Mouse (Mus musculus) forebrain, embryonic 13.5 days (tissue): ENCODE measurements around the gene Hoxb6. TPM values are rescaled to one million over a fixed set of nuclear protein-coding genes. Genes with fewer than 3 reads are reported as not detected.

Source experiments
- ATAC-seq: fragments of 200-750 bp; cut with Nextera tagmentation; 2 replicates; pipeline ENCODE4 v1.8.0; 2017
- H3K27ac ChIP-seq: fragments of 300-500 bp; sonication (generic); 2 replicates; pipeline ENCODE4 v1.5.1; 2015; ENCODE audit warnings: inconsistent platforms, mild to moderate bottlenecking, moderate library complexity
- H3K27me3 ChIP-seq: fragments of 300-500 bp; sonication (generic); 2 replicates; pipeline ENCODE4 v1.6.1; 2015; ENCODE audit warnings: mild to moderate bottlenecking, inconsistent platforms
- H3K36me3 ChIP-seq: fragments of 300-500 bp; sonication (generic); 2 replicates; pipeline ENCODE4 v1.6.1; 2015; ENCODE audit warnings: mild to moderate bottlenecking, inconsistent platforms; ENCODE audit not compliant: poor library complexity, severe bottlenecking
- H3K4me1 ChIP-seq: fragments of 300-500 bp; sonication (generic); 2 replicates; pipeline ENCODE4 v1.6.1; 2015; ENCODE audit warnings: inconsistent platforms
- H3K4me2 ChIP-seq: fragments of 300-500 bp; sonication (generic); 2 replicates; pipeline ENCODE4 v1.6.1; 2015; ENCODE audit warnings: inconsistent platforms, mild to moderate bottlenecking, moderate library complexity
- H3K4me3 ChIP-seq: fragments of 300-500 bp; sonication (generic); 2 replicates; pipeline ENCODE4 v1.5.1; 2015; ENCODE audit warnings: mild to moderate bottlenecking, inconsistent platforms
- H3K9ac ChIP-seq: fragments of 300-500 bp; sonication (generic); 2 replicates; pipeline ENCODE4 v1.6.1; 2015; ENCODE audit warnings: mild to moderate bottlenecking, inconsistent platforms
- H3K9me3 ChIP-seq: fragments of 300-500 bp; sonication (generic); replicated peaks from 2 replicates; pipeline ENCODE4 v1.6.1; 2016; ENCODE audit warnings: inconsistent platforms
- WGBS: fragments of 180-500 bp; shearing (Covaris S2); methylation state at CpG from one replicate; pipeline ENCODE4 v1.1.7; 2015; 5-methylcytosine and 5-hydroxymethylcytosine counted together
- polyA plus RNA-seq: library from polyadenylated mRNA; unstranded; fragments of >200 nt; fragmentation: Nextera tagmentation; extraction: Ambion mirVana; gene quantifications from 2 replicates; pipeline ENCODE4 v1.2.1, GENCODE M21; 2015

Hoxb6 gene
- polyA plus RNA-seq, 1 experiment from 2014 or later = not detected

DNA sequence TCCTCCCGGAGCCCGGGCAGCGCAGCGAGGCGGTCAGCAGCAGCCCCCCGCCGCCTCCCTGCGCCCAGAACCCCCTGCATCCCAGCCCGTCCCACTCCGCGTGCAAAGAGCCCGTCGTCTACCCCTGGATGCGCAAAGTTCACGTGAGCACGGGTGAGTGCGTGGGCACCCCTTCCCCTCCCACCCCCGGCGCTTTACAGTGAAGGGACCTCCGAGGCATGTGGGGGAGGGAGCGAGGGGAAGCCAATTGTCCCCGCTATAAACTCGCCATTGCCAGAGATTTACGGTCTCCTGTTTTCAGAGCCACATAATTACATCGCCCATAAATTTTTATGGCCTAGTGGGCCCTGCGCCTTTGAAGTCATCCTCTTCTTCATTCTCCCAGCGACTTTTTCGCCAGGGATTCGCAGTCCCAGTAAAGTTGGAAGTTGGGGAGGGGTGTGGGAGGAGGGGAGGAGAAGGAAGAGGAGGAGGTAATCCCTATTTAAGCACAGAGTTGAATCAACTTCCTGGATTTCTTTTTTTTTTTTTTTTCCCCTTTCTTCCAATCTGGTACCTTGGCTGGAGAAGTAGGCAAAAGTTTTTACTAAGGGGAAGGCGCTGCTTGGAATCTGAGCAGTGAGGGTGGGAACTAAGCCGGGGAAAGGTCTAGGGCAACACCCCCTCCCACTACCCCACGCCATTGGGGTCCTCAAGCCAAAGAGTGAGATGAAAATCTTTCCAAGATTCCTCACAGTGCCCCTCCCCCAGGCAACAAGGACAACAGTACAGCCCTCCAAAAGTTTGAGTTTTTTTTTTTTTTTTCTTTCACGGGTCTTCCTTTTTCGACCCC, 27.0 kb downstream of the Hoxb6 start:
- peaks cover 100% of the 10 kb centered on the region for H3K27me3 ChIP-seq
- peak overlapping the region; percentile 44 for H3K4me2 ChIP-seq
- under 1% methylated on average over 17 of the region's 34 CpGs for WGBS
- no peaks in the 10 kb centered on the region for H3K36me3 ChIP-seq
- peak overlapping the region; percentile 25 for H3K4me3 ChIP-seq
- no peak overlapping the region for H3K9ac ChIP-seq
- H3K4me1 ChIP-seq = no peaks in the 10 kb centered on the region
- no peak for ATAC-seq
- no peaks in the 10 kb centered on the region for H3K9me3 ChIP-seq
- no peak overlapping the region for H3K27ac ChIP-seq

DNA sequence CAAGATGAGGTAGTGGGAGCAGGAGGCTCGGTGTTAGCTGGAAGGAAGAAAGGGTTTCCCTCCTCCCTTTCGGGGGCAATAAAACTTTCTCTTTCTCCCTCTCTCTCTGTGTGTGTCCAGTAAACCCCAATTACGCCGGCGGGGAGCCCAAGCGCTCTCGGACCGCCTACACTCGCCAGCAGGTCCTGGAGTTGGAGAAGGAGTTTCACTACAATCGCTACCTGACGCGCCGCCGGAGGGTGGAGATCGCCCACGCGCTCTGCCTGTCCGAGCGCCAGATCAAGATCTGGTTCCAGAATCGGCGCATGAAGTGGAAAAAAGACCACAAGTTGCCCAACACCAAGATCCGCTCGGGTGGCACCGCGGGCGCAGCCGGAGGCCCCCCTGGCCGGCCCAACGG, 27.6 kb downstream of the Hoxb6 start:
- Histone ChIP-seq H3K4me2 (no peak overlapping the region), H3K9ac (no peak overlapping the region), H3K4me1 (no peaks in the 10 kb centered on the region), H3K9me3 (no peaks in the 10 kb centered on the region), H3K27me3 (peaks cover 100% of the 10 kb centered on the region), H3K36me3 (no peaks in the 10 kb centered on the region), H3K4me3 (no peak overlapping the region), H3K27ac (no peak overlapping the region)
- under 1% methylated on average over 29 of the region's 29 CpGs for WGBS
- ATAC-seq = no peak

DNA sequence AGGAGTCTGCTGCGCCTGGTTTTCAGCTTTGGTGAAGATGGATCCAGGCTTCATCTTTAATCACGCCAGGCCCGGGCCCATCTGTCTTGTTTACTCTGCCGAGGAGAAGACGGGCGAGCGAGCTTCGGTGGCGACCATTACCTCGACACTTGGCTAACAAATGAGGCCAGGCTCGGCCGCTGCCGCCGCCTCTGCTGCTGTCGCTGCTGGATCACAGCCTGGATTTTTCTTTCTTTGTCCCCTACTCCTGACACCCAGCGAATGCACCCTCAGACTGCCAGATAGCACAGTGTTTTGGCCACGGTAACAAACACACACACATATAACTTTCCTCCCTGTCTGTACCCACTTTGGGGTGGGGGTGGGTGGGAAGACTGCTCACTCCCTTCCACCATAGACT, 28.4 kb downstream of the Hoxb6 start:
- H3K36me3 ChIP-seq = no peaks in the 10 kb centered on the region
- H3K9me3 ChIP-seq = no peaks in the 10 kb centered on the region
- WGBS = under 1% methylated on average over 17 of the region's 17 CpGs
- ATAC-seq = no peak
- H3K27me3 ChIP-seq = peaks cover 100% of the 10 kb centered on the region
- no peaks in the 10 kb centered on the region for H3K4me1 ChIP-seq
- no peak overlapping the region for H3K4me2 ChIP-seq
- H3K4me3 ChIP-seq = no peak overlapping the region
- no peak overlapping the region for H3K9ac ChIP-seq
- no peak overlapping the region for H3K27ac ChIP-seq

DNA sequence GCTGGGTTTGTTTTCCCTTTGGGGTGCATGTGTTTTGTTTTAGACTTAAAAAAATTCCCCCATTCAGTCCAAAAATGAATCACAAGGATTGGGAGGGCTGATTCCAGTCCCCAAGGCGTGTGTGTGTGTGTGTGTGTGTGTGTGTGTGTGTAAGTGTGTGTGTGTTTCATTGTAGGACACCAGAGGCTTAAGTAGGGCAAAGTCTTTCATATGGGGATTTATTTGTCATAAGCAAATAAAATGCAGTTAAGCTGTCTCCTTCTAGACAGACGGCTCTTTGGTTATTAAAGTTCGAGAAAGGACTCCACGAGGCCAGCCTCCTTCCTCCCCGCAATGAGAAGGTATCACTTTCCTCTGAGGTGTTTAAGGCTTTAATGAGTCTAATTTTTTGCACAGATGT, 29.6 kb downstream of the Hoxb6 start:
- Histone ChIP-seq H3K27ac (no peak overlapping the region), H3K9me3 (no peaks in the 10 kb centered on the region), H3K4me2 (no peak overlapping the region), H3K36me3 (no peaks in the 10 kb centered on the region), H3K9ac (no peak overlapping the region), H3K27me3 (peaks cover 100% of the 10 kb centered on the region), H3K4me3 (no peak overlapping the region), H3K4me1 (no peaks in the 10 kb centered on the region)
- 5% methylated on average over 5 of the region's 5 CpGs for WGBS
- no peak for ATAC-seq

DNA sequence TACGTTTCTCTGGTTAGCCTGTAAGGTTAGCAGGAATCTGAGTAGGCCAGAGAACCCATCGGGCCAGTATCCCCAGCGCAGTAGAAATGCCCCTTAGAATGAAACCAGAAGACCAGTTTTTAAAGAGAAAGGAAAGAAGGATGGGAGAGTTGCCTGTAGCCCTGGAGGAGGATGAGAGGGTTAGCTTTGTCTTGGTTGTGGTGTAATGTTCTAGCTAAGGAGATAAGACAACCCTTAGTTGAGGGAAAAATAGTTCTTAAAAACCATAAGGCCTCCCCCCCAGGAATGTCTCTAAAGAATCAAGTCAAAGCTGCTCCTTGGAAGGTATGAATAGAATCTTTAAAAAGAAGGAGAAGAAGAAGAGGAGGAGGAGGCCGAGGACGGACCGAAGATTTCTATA, 30.5 kb downstream of the Hoxb6 start:
- no peak for ATAC-seq
- Histone ChIP-seq H3K4me1 (no peaks in the 10 kb centered on the region), H3K4me3 (no peak overlapping the region), H3K4me2 (no peak overlapping the region), H3K9ac (no peak overlapping the region), H3K9me3 (no peaks in the 10 kb centered on the region), H3K27me3 (peaks cover 100% of the 10 kb centered on the region), H3K36me3 (no peaks in the 10 kb centered on the region), H3K27ac (no peak overlapping the region)
- 5% methylated on average over 6 of the region's 6 CpGs for WGBS

DNA sequence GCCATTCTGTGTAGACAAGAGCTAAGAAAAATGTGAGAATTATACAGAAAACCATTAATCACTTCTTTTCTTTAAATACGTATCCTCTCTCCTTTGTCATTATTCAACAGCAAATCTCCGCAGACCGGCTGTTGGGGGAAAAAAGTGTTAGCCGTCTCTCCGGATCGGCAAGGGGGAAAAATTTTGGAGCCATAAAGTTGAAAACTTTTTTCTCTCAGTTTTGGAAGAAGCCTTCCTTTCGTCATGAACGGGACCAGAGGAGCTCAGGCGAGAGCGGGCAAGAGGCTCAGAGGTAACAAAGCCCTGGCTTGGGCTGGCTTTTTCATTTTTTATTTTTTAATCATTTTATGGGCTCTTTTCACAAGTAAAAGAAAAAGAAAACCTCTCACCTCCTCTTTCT, 30.9 kb downstream of the Hoxb6 start, which contains the start of gene Hoxb3:
TSS of gene Hoxb3 (plus strand) at position 173 of the 400 bp plus-strand sequence.
- no peaks in the 10 kb centered on the region for H3K4me1 ChIP-seq
- no peak within 1 kb of the TSS for H3K9ac ChIP-seq
- H3K4me3 ChIP-seq = no peak within 1 kb of the TSS
- H3K27ac ChIP-seq = no peak within 1 kb of the TSS
- WGBS = 0% methylated on average over 10 of the region's 10 CpGs
- no peak within 1 kb of the TSS for H3K4me2 ChIP-seq
- no peak for ATAC-seq
- H3K36me3 ChIP-seq = no peaks in the 10 kb centered on the region
- peaks cover 100% of the 10 kb centered on the region for H3K27me3 ChIP-seq
- no peaks in the 10 kb centered on the region for H3K9me3 ChIP-seq

DNA sequence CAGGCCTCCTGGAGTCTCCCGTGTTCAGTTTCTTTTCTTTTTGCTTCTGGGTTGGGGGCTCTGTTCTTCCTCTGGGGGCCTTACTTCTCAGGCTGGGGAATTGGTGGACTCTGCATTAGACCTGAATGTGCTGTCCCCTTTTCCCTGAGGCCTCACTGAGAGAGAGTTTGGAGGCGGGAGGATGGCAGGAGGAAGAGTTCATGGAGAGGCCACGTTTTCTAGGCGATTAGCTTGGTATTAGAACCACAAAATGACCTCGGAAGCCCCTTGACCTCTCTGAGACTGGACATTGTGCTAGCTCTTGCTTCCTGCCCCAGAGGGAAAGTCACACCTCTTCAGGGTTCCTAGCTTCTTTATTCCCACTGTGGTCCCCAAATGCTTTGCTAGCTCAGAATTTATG, 31.8 kb downstream of the Hoxb6 start:
- H3K4me1 ChIP-seq = no peaks in the 10 kb centered on the region
- H3K36me3 ChIP-seq = no peaks in the 10 kb centered on the region
- H3K27me3 ChIP-seq = peaks cover 100% of the 10 kb centered on the region
- no peak overlapping the region for H3K9ac ChIP-seq
- no peak overlapping the region for H3K4me3 ChIP-seq
- H3K4me2 ChIP-seq = no peak overlapping the region
- no peak overlapping the region for H3K27ac ChIP-seq
- no peaks in the 10 kb centered on the region for H3K9me3 ChIP-seq
- ATAC-seq = no peak
- 1% methylated on average over 5 of the region's 5 CpGs for WGBS

DNA sequence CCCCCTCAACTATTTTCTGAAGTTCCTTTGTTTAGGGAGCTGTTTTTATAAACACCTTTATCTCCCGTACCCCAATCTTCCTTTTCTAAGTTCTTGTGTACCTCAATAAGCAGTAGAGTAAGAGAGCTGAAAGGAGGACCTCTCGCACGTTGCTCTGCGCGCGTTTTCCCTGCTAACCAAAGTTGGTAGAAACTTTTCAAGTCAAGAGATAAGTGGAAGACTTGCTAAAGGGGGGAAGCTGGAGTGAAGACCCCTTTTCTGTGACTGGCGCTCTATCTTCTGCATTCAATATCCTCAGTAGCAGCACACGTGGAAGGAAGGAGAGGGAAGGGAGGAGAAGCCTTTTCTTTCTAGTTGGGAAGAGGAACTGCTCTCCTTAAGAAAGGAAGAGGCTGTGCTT, 32.7 kb downstream of the Hoxb6 start:
- H3K27ac ChIP-seq = no peak overlapping the region
- peaks cover 100% of the 10 kb centered on the region for H3K27me3 ChIP-seq
- no peaks in the 10 kb centered on the region for H3K4me1 ChIP-seq
- no peak overlapping the region for H3K4me2 ChIP-seq
- H3K9me3 ChIP-seq = no peaks in the 10 kb centered on the region
- H3K4me3 ChIP-seq = no peak overlapping the region
- ATAC-seq = no peak
- WGBS = 4% methylated on average over 8 of the region's 8 CpGs
- no peak overlapping the region for H3K9ac ChIP-seq
- H3K36me3 ChIP-seq = no peaks in the 10 kb centered on the region

DNA sequence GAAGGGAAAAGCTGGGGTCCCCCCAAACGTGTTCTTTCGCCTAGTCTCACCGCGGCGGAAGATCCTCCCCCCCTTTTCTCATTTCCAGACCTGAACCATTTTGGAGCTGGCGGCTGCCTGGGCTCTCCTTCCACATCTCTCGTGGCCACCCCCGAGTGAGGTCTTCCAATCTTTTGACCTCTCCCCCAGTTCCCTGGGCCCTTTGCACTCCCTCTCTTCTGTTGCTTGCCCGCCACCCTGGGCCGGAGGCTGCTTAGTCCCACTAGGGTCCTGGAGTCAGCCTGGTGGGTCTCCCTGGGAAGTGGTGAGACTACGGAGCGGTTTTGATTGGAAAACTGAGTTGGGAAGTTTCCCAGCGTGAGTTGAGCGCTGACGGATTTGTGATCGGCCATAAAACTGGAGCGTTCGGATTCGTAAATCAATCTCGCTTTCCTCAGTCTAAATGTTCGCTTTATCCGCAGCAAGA, 33.5 kb downstream of the Hoxb6 start:
- H3K4me2 ChIP-seq = no peak overlapping the region
- WGBS = 2% methylated on average over 22 of the region's 22 CpGs
- ATAC-seq = no peak
- H3K36me3 ChIP-seq = no peaks in the 10 kb centered on the region
- H3K9ac ChIP-seq = no peak overlapping the region
- H3K27me3 ChIP-seq = peaks cover 100% of the 10 kb centered on the region
- no peaks in the 10 kb centered on the region for H3K9me3 ChIP-seq
- no peak overlapping the region for H3K27ac ChIP-seq
- no peaks in the 10 kb centered on the region for H3K4me1 ChIP-seq
- H3K4me3 ChIP-seq = no peak overlapping the region

DNA sequence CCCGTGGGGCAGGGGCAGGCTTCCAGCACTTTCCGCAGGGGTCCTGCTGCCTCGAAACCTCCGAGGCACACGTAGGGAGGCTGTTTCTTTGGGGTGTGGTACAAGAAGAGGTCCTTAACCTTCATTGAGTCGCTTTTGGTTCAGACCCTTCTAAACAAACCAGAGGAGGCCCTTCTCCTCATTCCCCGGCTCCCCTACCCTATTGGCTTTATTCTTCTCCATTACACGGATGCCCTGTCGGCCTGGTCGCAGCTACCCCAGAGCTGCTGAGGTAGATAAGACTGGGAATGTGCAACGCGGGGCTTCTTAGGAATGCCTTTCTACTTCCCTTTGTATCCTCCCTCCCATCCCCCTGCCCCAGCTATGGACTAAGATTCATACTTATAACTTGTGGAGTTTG, 34.4 kb downstream of the Hoxb6 start:
- Histone ChIP-seq H3K27ac (no peak overlapping the region), H3K9ac (no peak overlapping the region), H3K4me1 (no peaks in the 10 kb centered on the region), H3K4me2 (no peak overlapping the region), H3K27me3 (peaks cover 100% of the 10 kb centered on the region), H3K36me3 (no peaks in the 10 kb centered on the region), H3K4me3 (no peak overlapping the region), H3K9me3 (no peaks in the 10 kb centered on the region)
- 2% methylated on average over 12 of the region's 12 CpGs for WGBS
- ATAC-seq = no peak

DNA sequence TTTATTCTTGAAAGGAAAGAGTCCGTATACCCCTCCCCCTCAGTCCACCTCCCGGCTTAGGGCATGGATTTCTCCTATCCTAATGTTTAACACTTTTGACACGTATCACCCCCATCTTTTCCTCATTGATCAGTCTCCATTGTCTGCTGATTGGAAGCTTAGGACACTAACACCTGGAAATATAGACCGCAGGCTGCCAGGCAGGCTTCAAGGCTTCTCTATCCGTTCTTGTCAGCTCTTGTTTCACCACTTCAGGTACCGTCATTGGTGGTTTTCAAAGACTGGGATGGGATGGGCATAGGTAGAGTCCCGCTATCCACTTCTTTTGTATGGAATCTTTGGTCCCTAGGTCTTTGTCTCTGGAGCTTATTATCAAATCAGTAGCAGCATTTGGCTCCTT, 34.8 kb downstream of the Hoxb6 start:
- Histone ChIP-seq H3K9ac (no peak overlapping the region), H3K4me3 (no peak overlapping the region), H3K4me1 (no peaks in the 10 kb centered on the region), H3K36me3 (no peaks in the 10 kb centered on the region), H3K27me3 (peaks cover 100% of the 10 kb centered on the region), H3K9me3 (no peaks in the 10 kb centered on the region), H3K27ac (no peak overlapping the region), H3K4me2 (no peak overlapping the region)
- WGBS = 2% methylated on average over 7 of the region's 7 CpGs
- no peak for ATAC-seq

DNA sequence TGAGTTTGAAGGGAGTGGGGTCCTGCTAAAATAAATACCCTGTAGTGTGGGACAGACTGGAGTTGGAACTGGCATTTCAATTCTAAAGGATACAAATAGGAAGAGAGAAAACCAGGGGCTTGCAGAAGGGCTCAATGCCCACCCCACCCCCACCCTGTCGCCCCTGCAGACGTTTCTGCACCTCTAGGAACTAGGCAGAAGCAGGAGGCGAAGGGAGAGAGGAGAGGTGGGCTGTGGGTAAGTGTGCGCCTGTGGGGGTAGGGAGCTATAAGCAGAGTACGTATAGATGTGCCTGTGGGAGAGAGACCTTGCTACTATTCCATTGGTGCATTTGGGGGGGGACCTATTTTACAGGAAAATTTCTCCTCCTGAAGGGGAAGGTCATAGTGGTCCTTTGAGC, 35.5 kb downstream of the Hoxb6 start:
- WGBS = 3% methylated on average over 5 of the region's 5 CpGs
- no peaks in the 10 kb centered on the region for H3K4me1 ChIP-seq
- no peaks in the 10 kb centered on the region for H3K9me3 ChIP-seq
- ATAC-seq = no peak
- H3K4me3 ChIP-seq = no peak overlapping the region
- peaks cover 100% of the 10 kb centered on the region for H3K27me3 ChIP-seq
- H3K27ac ChIP-seq = no peak overlapping the region
- no peak overlapping the region for H3K4me2 ChIP-seq
- H3K9ac ChIP-seq = no peak overlapping the region
- H3K36me3 ChIP-seq = no peaks in the 10 kb centered on the region

DNA sequence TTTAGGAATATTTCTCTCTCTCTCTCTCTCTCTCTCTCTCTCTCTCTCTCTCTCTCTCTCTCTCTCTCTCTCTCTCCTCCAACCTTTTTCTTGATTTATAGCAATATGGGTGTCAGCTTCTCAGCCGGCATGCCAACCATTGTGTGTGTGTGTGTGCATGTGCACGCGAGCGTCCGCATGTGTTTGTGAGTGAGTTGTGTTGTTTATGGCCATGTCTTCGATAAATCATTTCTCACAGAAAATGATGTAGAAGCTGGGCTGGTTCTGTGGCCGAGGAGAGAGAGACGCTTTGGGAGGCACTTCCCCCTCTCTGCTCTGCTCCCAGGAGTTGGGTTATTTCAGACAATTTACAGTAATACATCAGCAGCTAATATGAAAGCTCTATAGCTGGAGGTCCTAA, 36.3 kb downstream of the Hoxb6 start:
- no peak overlapping the region for H3K4me3 ChIP-seq
- ATAC-seq = no peak
- H3K36me3 ChIP-seq = no peaks in the 10 kb centered on the region
- whole genome bisulfite sequencing = 4% methylated on average over 8 of the region's 8 CpGs
- no peak overlapping the region for H3K4me2 ChIP-seq
- H3K9me3 ChIP-seq = no peaks in the 10 kb centered on the region
- peaks cover 100% of the 10 kb centered on the region for H3K27me3 ChIP-seq
- H3K9ac ChIP-seq = no peak overlapping the region
- H3K27ac ChIP-seq = no peak overlapping the region
- H3K4me1 ChIP-seq = no peaks in the 10 kb centered on the region
